Mouse (Mus musculus): ENCODE measurements at regions not wholly inside any gene's neighbourhood (a gene's known extent, or its start where the extent isn't known, plus 50 kb on each side); places are given as distances from the start of the nearest gene placed in this dataset.
"Not testable (repeated sequence)": the region's sequence is repeated elsewhere in the genome, so short reads cannot be mapped to it uniquely, and the experiment has no call there.

DNA sequence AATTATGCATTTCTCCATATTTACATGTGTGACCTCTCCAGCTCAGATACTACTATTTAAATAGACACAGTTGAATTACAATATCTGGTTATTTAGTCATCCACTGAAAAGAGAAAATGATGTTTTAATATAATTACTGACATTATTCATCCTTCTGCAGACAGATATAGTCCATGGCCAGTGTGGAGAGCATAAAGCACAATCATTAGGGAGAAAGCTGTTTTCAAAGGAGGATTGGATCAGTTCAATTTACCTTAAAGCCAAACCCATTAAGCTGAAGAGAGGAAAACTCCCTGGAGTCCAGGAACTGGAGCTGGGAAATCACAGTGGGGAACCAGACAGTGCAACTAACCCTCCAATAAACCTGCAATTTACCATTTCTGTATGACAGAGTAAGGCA is 339.8 kb upstream of the Rgs17 start:
- DNase-seq (ENCODE audit: low read depth, low spot score) = no peak

- no peak for DNase-seq (ENCODE audit: low read depth, low spot score)
Measured at GRCm38 (mm10) chr10:6265662-6266061, 343.5 kb upstream of the Rgs17 start.

DNA sequence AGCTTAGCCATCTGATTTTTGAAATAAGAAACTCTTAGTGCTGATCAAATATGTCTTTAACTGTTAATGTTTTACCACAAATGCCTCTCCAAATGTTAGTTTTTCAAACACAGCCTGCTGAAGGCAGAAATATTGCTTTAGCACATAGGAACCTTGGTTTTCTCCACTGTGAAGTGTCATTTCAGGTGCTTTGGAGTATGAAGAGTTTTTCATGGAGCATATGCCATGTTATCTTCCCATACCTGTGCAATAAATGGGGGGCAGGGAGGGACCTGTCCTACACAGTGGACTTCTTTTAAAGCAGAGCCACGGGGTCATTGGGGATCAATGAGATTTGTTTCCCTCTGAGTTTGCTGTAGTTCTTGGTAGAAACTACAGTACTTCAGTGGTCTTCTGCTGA is 369.2 kb upstream of the Rgs17 start:
- DNase-seq (ENCODE audit: low read depth, low spot score) = no peak

DNA sequence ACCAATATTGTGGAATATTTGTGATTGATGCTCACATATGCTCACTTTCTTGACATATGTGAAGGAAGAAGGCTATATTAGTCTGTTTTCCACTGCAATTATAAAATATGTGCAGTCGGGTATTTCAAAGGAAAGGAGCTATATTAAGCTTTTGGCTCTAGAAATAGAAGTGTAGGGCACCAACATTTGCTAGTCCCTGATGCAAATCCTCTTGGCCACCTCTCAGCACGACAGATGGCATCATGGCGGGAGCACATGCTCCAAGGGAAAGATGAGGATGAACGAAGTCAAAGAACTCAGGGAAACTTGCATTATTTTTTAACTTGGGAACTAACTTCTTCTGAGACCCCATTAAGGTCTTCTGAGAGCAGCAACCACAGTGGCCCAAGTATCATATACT is 374.4 kb upstream of the Rgs17 start:
- DNase-seq (ENCODE audit: low read depth, low spot score) = no peak

GRCm38 (mm10) chr10:6297796-6298195 is 375.6 kb upstream of the Rgs17 start:
- no peak for DNase-seq (ENCODE audit: low read depth, low spot score)

- no peak for DNase-seq (ENCODE audit: low read depth, low spot score)
Measured at GRCm38 (mm10) chr10:6298682-6299081, 376.5 kb upstream of the Rgs17 start.

DNA sequence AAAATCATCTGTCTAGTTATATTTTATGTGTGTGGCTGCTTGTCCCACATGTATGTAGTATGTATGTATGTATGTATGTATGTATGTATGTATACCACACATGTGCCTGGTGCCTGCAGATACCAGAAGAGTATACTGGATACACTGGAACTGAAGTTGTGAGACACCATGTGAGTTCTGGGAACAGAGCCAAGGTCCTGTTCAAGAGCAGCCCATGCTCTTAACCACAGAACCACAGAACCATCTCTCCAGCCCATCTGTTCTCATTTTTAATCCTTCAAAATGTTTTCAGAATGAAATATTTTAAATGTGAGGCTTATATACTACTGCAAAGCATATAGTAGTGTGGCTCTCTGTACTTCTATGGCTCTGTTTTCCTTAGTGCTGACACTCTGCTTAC is 379.3 kb upstream of the Rgs17 start:
- DNase-seq (ENCODE audit: low read depth, low spot score) = no peak

- no peak for DNase-seq (ENCODE audit: low read depth, low spot score)
Measured at GRCm38 (mm10) chr10:6309351-6309750, 387.2 kb upstream of the Rgs17 start.

GRCm38 (mm10) chr10:6341572-6341971 is 416.7 kb upstream of the Oprm1 start:
- no peak for DNase-seq (ENCODE audit: low read depth, low spot score)

- DNase-seq (ENCODE audit: low read depth, low spot score) = not testable (repeated sequence)
Measured at GRCm38 (mm10) chr10:6349216-6349615, 409.1 kb upstream of the Oprm1 start.

DNA sequence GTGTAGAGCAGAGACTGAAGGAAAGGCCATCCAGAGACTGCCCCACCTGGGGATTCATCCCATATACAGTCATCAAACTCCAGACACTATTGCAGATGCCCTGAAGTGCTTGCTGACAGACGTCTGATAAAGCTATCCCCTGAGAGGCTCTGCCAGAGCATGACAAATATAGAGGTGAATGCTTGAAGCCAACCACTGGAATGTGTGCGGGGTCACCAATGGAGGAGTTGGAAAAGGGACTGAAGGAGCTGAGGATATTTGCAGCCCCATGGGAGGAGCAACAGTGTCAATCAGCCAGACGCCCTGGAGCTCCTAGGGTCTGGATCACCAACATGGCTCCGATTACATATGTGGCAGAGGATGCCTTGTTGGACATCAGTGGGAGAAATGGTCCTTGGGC is 392.1 kb upstream of the Oprm1 start:
- DNase-seq (ENCODE audit: low read depth, low spot score) = no peak

- DNase-seq (ENCODE audit: low read depth, low spot score) = no peak
Measured at GRCm38 (mm10) chr10:6371666-6372065, 386.6 kb upstream of the Oprm1 start.

DNA sequence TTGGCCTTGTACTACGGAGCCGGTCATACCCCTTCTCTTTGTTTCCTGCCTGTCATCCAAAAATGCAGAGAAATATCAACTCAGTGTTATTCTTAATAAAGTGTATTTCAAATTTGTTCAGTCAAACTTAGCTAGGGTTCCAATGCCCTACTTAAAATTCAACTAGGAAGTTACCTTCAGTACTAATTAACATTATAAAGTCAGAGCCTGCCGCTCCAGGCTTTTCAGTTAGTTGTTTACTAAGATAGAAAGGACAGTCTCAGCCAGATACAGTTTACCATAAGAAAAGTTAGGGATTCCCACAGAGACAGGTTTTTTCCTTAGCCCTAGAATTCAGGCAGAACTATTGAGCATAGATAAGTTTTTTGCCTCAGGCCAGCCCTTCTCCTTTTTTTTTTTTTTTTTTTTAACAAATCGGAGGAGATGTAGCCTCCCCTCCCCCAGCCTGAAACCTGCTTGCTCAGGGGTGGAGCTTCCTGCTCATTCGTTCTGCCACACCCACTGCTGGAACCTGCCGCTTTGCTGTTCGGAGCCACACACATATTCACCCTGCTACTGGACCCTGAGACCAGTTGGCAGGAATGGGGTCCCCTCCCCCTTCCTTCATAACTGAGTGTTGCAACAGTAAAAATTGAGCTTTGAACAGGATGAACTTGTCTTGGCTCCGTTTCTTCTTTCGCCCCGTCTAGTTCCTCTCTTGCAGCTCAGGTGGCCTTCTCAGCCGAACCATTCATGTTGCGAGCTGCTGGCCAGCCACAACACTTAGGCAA is 340.8 kb upstream of the Oprm1 start:
- DNase-seq (ENCODE audit: low read depth, low spot score) = not testable (repeated sequence)

DNA sequence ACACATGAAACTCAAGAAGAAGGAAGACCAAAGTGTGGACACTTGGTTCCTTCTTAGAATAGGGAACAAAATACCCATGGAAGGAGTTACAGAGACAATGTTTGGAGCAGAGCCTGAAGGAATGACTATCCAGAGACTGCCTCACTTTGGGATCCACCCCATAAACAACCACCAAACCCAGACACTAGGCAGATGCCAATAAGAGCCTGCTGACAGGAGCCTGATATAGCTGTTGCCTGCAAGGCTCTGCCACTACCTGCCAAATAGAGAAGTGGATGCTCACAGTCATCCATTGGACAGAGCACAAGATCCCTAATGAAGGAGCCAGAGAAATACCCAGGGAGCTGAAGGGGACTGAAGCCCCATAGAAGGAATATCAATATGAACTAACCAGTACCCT is 340.1 kb upstream of the Oprm1 start:
- not testable (repeated sequence) for DNase-seq (ENCODE audit: low read depth, low spot score)

DNA sequence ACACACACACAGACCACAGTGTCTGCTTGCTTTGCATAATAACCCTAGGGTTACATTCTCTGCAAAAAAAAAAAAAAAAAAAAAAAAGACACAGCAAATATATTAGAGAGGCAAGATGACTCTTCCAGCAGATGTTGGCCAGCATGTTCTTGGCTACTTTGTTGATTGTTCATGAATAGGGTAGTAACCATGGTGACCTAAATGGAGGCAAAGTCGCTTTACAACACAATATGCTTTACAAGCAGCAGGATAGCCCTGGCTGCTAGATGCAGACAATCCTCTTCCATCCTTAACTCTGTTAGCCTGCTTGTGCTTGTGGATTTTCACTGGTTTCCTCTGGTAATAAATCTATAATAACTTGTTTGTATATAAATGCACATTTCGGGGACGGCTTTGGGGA is 292.5 kb upstream of the Oprm1 start:
- DNase-seq (ENCODE audit: low read depth, low spot score) = peak; percentile 6

DNA sequence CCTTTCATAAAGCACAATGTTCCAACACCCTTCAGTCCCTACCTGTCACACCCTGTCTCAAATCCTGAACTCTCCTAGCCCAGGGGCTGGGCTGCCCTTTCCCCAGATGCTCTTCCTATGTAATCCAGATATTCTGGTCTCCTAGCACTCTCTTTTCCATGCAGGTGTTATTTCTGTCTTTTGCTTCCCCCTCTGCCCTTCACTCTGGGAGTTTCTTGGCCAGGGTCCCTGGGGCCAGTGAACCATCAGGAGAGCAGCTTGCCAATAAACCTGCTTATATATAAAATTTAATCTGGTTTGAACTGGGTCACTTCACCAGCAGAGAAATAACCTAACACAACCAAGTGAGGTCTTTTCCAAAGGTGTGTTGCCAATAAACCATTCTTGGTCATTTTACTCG is 278.0 kb upstream of the Oprm1 start:
- no peak for DNase-seq (ENCODE audit: low read depth, low spot score)

DNA sequence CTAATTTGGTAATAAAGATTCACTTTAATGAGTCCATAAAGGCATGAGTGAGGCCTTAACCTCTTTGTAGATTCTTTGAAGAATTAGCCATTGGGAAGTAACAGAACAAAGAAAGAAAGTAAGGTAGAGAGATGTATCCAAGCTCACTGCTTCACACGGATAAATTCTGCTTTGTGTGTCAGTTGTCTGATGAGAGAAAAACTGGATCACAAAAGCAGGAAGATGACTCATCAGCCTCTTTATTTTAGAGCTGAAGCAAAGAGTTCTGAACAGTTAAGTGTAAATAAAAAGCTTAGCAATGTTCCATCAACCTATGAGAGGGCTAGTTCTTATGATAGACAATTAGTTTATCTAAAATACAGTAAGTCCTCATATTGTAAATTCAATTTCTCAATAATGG is 269.7 kb upstream of the Oprm1 start:
- DNase-seq (ENCODE audit: low read depth, low spot score) = no peak

DNA sequence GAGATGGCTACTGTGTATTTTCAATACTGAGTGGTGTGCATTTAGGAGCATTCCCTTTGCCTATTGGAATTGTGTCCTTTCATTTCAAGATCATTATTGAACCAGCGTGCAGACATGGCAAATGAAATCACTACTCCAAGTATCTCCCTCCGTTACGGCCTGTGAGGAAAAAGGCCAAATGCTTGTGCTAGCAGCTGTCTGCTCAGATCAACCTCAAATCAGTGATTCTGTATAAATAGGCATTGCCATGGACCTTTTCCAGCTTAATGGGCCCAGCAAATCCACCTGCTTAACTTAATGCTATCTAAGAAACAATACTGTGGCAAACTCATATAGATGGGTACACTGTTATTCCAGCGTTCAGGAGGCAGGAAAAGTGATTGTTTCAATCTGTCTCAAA is 265.6 kb upstream of the Oprm1 start:
- no peak for DNase-seq (ENCODE audit: low read depth, low spot score)

DNA sequence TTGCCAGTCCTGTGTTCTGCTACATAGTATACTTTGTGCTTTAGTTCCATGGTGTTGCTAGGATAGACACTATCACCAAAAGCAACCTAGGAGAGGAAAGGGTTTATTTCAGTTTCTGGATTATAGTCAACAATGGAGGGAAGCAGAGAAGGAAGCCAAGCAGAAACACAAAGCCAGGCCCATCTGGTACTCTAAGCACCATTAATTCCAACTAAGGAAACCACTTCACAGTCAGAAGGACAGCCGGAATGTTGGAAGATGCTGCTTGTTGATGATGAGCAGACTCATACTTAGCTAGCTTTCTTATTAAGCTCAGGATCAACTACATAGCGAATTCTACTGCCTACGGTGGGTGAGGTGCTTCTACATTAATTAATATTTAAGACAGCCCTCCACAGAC is 263.2 kb upstream of the Oprm1 start:
- DNase-seq (ENCODE audit: low read depth, low spot score) = no peak

DNA sequence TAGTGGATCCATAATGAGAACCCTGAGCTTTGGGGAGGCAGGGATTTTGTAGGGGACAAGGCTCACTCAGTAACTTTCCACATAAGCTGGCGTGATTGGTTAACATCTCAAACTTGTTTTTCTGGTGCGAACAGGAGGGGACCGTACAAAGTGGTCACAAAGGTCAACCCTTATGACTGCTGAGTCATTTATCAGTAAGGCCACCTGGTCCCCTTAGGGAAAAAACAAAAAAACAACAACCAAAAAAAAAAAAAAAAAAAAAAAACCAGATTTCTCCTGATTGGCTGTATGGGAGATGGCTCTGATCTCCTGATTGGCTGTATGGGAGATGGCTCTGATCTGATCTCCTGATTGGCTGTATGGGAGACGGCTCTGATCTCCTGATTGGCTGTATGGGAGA is 244.0 kb upstream of the Oprm1 start:
- DNase-seq (ENCODE audit: low read depth, low spot score) = no peak

GRCm38 (mm10) chr10:6562516-6562915 is 195.8 kb upstream of the Oprm1 start:
- no peak for DNase-seq (ENCODE audit: low read depth, low spot score)

DNA sequence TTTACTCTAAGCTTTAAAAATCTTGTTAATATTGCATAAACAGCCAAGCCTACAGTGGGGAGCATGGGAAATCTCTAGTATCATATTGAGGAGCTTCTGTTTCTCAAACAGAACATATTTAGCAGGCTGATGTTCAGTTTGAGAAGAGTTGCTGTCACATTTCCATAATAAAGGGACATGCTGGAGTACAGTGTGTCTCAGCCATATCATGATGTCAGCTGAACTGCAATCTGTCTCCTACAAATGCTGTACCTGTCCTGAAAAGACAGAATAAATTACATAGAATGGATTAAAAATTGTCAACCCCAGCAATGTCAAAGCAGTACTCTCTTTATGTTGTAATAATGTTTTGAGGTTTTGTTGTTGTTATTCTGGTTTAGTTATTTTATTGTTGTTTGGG is 179.7 kb upstream of the Oprm1 start:
- no peak for DNase-seq (ENCODE audit: low read depth, low spot score)

DNA sequence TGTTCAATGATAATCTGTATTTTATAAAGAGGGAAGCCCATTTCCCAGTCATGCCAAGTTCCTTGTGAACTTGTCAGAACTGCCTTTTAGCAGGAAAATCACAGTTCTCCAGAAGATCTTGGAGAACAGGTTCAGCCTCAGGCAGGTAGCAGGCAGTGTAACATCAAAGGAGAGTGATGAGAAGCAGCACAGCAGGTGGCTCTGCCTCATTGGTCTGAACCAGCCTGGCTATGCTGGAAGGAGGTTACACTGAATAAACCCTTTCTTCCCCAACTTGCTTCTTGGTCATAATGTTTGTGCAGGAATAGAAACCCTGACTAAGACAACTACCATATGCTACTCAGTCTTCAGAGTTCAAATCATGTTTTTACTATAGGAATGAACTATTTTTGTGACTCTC is 172.5 kb upstream of the Oprm1 start:
- DNase-seq (ENCODE audit: low read depth, low spot score) = not testable (repeated sequence)

DNA sequence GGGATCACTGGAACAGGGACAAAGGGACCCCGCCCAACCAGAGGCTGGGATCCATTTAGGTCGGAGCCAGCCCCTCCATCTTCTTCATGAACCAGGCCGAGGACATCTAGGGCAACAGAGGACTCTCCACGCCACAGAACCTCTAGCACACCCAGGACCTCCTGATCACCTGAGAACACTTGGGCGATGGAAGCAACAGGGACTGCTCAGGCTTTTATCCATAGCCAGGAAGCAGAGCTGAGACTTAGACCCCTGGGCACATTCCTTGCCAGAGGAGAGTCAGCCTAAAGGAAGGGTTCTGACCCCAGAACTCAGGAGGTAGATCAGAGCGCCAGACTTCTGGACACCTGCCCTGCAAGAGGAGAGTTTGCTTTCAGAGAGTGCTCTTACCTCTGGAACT is 168.1 kb upstream of the Oprm1 start:
- no peak for DNase-seq (ENCODE audit: low read depth, low spot score)

Data from mesoderm, embryonic 11.5 days (tissue).